Mouse (Mus musculus): ENCODE data around the gene Frmd4b. TPM values are rescaled to one million over a fixed set of nuclear protein-coding genes. Genes with fewer than 3 reads are reported as not detected.

Gene Frmd4b
- polyA plus RNA-seq, 1 experiment from 2014 or later, result 6.3 TPM

GRCm38 (mm10) chr6:97293667-97294569 lies 323.4 kb downstream of the Frmd4b start:
- DNase-seq (ENCODE audit: low spot score), result peak; percentile 85

GRCm38 (mm10) chr6:97292894-97293293 lies 324.4 kb downstream of the Frmd4b start:
- no peak for DNase-seq (ENCODE audit: low spot score)

DNA sequence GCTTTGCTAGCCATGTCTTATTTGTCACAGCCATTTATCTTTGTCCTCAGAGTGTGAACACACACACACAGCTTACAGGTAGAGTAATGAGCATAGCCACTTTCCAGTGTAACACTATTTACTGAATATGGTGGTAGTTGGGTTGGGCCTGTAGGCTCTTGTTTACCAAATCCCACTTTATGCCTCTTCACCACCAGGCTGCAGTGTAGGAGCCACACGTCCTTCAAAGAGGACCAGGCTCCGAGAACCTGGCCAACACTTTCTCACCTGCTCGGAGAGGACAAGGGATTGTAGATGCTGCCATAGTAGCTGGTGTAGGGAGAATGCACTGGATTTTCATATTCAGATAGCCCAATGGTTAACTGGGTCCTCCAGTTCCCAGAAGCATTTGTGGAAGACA lies 325.2 kb downstream of the Frmd4b start:
- no peak for DNase-seq (ENCODE audit: low spot score)

DNA sequence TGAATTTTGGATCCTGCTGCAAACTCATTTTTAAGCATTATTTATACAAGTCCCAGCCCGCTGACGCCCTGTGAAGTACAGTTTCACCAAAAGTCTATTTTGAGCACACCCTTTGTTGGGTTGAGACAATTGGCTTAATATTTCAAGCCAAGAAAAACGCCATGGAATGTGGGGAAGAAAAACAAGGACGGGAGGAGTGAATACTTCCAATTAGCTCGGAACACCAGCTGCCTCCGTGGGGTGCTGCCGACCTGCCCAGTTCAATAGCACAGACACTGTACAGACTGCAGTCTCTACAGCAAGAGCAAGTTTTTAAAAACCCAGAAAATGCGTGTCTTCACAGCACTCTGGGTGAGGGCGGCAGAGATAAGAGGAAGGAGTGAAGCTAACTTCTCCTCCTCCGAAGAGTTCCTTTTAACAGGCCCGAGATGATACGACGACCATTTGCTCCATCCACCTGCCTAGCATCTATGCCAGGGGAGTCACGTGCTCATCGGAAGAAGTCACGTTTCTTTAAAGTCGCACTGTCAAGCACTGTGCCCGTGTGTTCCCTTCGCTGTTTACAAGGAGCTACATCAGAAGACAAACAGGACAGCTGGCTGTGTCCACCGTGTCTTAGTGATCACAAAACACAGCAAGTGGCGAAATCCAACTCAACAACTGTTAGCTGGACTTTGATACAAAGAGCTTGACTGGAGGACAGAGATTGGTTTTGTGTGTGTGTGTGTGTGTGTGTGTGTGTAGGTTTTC lies 326.0 kb downstream of the Frmd4b start:
- DNase-seq (ENCODE audit: low spot score), result no peak

DNA sequence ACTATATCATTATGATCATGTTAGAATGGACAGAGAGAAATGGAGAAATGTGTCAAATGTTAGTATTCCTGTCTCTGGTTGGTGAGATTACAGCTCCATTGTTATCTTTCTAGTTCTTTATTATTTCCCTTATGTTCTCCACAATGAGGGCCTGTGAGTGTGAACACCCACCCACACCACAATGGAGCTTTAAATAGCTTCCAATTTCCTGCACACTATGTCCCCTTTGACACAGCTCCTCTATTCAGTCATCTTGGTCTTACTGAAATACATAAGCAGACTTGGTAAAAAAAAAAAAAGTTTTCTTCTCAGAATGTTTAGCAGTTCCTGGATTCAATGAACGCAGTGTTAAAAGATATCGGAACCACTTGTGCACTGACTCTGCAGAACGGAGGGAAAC lies 326.7 kb downstream of the Frmd4b start:
- no peak for DNase-seq (ENCODE audit: low spot score)

DNA sequence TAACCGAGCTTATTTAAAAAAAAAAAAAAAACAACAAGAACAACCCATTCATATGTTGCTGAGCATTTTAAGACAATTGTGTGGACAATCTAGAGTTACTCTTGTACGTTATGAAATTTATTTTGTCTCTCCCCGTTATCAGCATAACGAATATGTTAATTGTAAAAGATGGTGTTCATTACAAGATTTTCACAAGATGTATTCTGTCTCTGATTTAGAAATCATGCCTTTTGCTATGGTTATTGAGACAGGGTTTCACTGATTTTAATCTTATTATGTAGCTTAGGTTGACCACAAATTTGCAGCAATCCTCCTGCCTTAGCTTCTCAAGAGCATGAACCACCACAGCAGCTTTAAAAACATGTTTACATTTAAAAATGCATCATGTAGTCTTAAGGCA lies 327.5 kb downstream of the Frmd4b start:
- no peak for DNase-seq (ENCODE audit: low spot score)

DNA sequence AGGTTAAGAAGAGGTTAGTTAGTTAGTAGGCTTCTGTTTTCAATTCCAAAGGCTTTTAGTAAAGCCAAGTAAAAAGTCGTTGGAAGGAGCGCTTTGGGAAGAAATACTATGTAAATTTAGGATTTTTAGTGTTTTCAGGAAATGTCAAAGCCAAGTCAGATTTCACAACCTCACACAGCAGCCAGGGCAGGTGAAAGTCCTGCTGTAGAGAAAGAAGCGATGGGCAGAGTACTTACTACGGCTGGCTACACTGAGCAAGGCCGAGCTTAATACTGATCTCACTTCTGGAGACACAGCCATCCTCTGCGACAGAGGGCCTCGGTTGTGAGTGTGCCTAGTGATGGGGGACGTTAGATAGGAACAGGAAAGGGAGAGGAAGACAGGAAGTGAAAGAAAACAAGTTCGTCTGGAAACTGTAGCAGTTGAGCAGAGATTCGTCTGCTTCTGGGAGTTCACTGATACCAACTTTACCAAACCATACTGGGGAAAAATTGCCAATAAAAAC lies 328.0 kb downstream of the Frmd4b start:
- DNase-seq (ENCODE audit: low spot score), result no peak

DNA sequence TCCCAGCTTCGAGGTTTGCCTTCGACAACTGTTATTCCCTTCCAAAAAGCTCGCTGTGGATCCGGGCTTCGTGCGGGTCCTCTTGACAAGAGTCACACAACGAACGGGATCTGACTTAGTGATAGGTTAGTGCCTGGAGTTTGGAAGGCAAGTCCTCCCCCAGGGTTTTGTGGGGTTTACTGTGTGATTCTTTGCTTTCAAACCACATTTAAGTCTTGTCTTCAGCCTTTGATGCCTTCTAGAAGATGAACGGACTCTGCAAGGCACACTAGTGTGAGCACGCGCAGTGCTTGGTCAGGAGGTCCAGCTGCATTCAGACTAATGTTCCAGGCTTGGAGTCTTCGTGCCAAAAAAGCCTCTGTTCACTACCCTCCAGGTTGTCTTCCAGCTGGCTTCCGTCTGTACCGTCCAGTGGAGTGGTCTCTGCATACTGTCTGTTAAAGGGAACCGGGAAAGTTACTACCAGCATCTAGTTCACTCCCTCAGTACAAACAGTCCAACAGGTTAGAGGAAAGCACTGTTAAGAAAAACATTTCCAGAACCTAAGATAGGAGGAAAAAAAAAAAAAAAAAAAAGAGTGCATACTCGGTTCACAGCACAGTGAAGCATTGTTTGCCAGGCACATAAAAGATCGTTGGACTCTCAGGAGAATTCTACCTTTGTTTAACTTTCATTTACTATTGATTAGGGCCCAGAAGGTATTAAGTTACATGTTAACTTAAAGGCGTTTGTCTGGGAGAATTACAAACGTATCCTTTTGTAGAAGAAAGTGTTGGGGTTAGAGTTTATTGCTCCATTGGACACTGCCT lies 329.1 kb downstream of the Frmd4b start:
- no peak for DNase-seq (ENCODE audit: low spot score)

GRCm38 (mm10) chr6:97286332-97286731 lies 331.0 kb downstream of the Frmd4b start:
- DNase-seq (ENCODE audit: low spot score), result no peak

GRCm38 (mm10) chr6:97283676-97284075 lies 333.7 kb downstream of the Frmd4b start:
- DNase-seq (ENCODE audit: low spot score), result no peak

GRCm38 (mm10) chr6:97278878-97279277 lies 338.5 kb downstream of the Frmd4b start:
- no peak for DNase-seq (ENCODE audit: low spot score)

DNA sequence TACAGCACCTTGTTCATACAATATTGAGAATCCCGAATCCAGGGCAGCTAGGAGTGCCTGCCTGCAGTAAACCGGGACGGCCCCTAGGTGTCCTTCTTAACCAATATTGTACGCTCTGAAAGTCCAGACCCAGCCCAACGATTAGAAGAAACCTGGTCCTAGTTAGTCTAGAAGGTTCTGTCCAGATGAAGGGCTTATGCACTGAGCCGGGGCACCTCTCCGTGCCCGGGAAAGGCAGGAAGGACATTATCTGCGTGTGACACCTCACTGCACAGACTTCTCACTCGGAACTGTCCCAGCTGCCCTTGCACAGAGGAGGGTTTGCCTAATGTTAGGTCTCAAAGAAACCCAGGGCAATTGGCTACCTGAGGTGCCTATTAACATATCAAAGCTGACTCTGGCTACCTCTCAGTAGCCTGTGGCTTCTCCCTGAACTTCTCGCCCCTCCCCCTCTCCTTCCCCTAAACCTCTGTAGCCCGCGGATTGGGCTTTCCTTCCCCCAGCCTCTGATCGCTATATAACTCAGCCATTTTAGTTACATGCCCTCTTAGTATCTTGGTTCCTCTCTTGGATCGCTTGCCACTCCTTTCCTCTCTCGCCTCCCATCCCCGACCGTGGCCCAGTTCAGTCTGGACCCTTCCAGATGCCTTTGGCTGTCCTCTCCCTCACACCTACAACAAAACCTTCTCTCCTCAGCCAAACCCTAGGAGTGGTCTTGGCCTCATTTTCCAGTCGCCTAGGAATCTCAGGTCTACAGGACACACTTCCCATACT lies 339.1 kb downstream of the Frmd4b start:
- peak; percentile 73 for DNase-seq (ENCODE audit: low spot score)

DNA sequence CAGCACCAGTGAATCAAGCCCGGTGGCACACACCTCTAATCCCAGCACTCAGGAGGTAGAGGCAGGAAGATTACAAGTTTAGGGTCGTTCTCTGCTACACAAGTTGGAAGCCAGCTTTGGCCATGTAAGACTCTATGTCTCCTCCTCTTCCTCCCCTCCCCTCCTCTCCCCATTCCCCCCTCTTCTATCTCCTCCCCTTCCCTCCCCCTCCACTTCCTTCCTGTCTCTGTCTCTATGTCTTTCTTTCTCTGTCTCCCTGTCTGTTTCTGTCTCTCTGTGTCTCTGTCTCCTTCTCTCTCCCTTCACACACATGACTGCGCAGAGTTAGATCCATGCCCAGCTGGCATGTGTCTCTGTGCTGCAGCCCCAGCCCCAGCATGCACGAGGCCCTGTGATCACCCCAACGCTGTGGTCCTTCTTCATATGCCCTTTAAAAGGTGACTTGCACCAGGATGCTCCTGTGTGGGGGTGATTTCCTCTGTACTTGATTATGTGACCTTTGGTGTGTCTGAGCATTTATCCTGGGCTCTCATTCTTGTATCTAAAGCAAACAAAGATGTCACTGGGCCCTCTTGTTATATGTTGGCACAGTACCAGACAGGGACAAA lies 340.3 kb downstream of the Frmd4b start:
- peak; percentile 49 for DNase-seq (ENCODE audit: low spot score)

DNA sequence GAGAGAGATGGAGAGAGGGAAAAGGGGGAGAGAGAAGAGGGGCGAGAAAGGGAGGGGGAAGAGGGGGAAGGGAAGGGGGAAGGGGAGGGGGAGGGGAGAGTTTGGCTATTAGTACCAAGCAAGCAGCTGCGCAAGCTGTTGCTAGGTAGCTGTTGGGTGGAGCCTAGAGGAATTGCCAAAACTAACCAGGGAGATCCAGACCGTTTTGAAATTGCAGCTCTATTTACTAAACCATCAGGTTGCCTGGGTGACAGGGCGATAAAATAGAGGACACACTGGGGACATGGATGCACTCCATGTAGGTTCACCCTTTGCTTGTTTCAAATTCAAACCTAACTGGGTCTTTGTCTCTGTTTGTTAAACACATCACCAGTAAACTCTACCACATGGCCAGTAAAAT lies 341.0 kb downstream of the Frmd4b start:
- DNase-seq (ENCODE audit: low spot score), result no peak

- no peak for DNase-seq (ENCODE audit: low spot score)
Observed at GRCm38 (mm10) chr6:97275760-97276159, 341.6 kb downstream of the Frmd4b start.

DNA sequence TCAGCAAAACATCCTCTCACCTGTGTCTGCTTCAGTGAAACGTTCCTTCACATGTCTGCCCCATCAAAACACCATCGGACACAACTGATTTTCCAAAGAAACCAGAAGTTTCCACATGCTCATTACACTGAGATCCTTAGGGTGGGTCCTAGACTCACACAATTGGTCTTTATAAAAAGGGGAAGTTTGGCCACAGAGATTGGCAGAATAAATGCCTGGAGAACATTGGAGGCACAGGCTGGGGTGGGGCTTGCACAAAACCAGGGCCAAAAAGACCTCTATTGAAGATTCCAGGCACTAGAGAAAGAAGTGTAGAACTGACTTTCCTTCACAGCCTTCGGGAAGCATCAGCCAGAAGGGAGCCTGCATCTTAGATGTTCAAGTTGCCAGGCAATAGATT lies 343.6 kb downstream of the Frmd4b start:
- no peak for DNase-seq (ENCODE audit: low spot score)

- DNase-seq (ENCODE audit: low spot score), result no peak
Observed at GRCm38 (mm10) chr6:97273058-97273710, 344.2 kb downstream of the Frmd4b start.

DNA sequence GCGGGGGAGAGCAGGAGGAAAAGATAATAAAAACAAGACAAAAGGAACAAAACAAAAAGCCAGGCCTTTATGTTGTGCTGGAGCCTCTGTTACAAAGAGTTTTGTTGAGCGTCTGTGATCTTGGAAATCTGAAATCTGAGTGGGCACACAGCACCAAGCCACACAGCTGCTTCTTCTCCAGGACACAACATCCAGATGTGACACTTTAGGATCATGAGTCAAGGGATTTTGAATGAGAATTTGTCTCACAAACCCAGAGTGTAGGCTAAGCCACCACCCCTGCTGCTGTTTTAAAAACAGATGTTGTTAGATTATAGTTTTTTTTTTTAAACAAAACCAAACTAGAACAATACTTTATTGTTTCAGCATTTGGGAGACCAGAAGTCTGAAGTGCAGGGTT lies 345.0 kb downstream of the Frmd4b start:
- DNase-seq (ENCODE audit: low spot score), result no peak

DNA sequence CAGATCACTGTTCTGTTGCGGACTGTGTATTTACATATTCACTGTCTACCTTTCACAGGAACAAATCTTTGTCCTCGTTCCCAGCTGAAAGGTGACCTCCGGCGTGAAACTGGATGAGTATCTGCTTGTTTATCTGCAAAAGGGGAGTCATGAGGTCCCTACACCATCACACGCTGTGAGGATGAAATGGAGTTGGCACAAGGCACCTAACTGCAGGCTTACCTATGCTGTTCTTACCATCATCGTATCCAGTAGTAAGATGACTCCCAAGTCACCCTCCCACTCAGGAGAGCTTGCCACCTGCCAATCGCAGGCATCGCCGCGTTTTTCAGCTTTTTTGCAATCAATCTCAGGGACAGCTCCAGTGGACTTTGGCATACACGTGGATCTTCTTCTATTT lies 347.7 kb downstream of the Frmd4b start:
- no peak for DNase-seq (ENCODE audit: low spot score)

GRCm38 (mm10) chr6:97267132-97267531 lies 350.2 kb downstream of the Frmd4b start:
- no peak for DNase-seq (ENCODE audit: low spot score)

All from thymus, postnatal 0 days (tissue).